Mouse (Mus musculus) midbrain, embryonic 16.5 days (tissue): ENCODE results near the gene Sept1. TPM values are rescaled to one million over a fixed set of nuclear protein-coding genes. Genes with fewer than 3 reads are reported as not detected.

Experiments
- ATAC-seq: fragments of 200-750 bp; cut with Nextera tagmentation; 2 replicates; pipeline ENCODE4 v1.8.0; 2017; ENCODE audit warnings: moderate TSS enrichment
- H3K27ac ChIP-seq: fragments of 300-500 bp; sonication (generic); 2 replicates; pipeline ENCODE4 v1.5.1; 2014; ENCODE audit warnings: mild to moderate bottlenecking, low read length, mixed read lengths
- H3K27me3 ChIP-seq: fragments of 300-500 bp; sonication (generic); 2 replicates; pipeline ENCODE4 v1.6.1; 2014; ENCODE audit warnings: low read depth, low read length, mixed read lengths; ENCODE audit not compliant: control insufficient read depth, insufficient read depth
- H3K36me3 ChIP-seq: fragments of 300-500 bp; sonication (generic); 2 replicates; pipeline ENCODE4 v1.6.1; 2014; ENCODE audit warnings: mild to moderate bottlenecking, low read length, moderate library complexity, mixed read lengths; ENCODE audit not compliant: control insufficient read depth, insufficient read depth
- H3K4me1 ChIP-seq: fragments of 300-500 bp; sonication (generic); 2 replicates; pipeline ENCODE4 v1.6.1; 2014; ENCODE audit warnings: mild to moderate bottlenecking, low read length, mixed read lengths; ENCODE audit not compliant: control insufficient read depth, insufficient read depth
- H3K4me2 ChIP-seq: fragments of 300-500 bp; sonication (generic); 2 replicates; pipeline ENCODE4 v1.6.1; 2014; ENCODE audit warnings: mild to moderate bottlenecking, low read length, mixed read lengths
- H3K4me3 ChIP-seq: fragments of 300-500 bp; sonication (generic); 2 replicates; pipeline ENCODE4 v1.5.1; 2014; ENCODE audit warnings: low read depth, mild to moderate bottlenecking, low read length, moderate library complexity, mixed read lengths
- H3K9ac ChIP-seq: fragments of 300-500 bp; sonication (generic); 2 replicates; pipeline ENCODE4 v1.6.1; 2014; ENCODE audit warnings: low read depth, low read length, mixed read lengths
- H3K9me3 ChIP-seq: fragments of 300-500 bp; sonication (generic); replicated peaks from 2 replicates; pipeline ENCODE4 v1.6.1; 2014; ENCODE audit warnings: mild to moderate bottlenecking, low read length, mixed read lengths; ENCODE audit not compliant: control insufficient read depth, poor library complexity, severe bottlenecking
- WGBS: fragments of 180-500 bp; shearing (Covaris S2); extraction: QIAGEN DNeasy Blood & Tissue Kit; methylation state at CpG from one replicate; pipeline ENCODE4 v1.1.7; 2014; 5-methylcytosine and 5-hydroxymethylcytosine counted together
- polyA plus RNA-seq: library from polyadenylated mRNA; unstranded; fragments of >200 nt; fragmentation: Nextera tagmentation; extraction: Ambion mirVana; gene quantifications from 2 replicates; pipeline ENCODE4 v1.2.1, GENCODE M21; 2015

The Sept1 gene
- polyA plus RNA-seq, 1 experiment from 2014 or later, result 15.5 TPM

GRCm38 (mm10) chr7:127216307-127216706 is 16.6 kb downstream of the Sept1 start:
- 90% methylated on average over 5 of the region's 5 CpGs for WGBS
- Histone ChIP-seq H3K9me3 (no peaks in the 10 kb centered on the region), H3K9ac (no peak overlapping the region), H3K4me1 (no peaks in the 10 kb centered on the region), H3K36me3 (no peaks in the 10 kb centered on the region), H3K4me2 (no peak overlapping the region), H3K4me3 (no peak overlapping the region), H3K27ac (no peak overlapping the region), H3K27me3 (no peaks in the 10 kb centered on the region)
- no peak for ATAC-seq

GRCm38 (mm10) chr7:127214981-127215871 is 17.7 kb downstream of the Sept1 start:
- 22% methylated on average over 33 of the region's 33 CpGs for WGBS
- Histone ChIP-seq H3K27me3 (no peaks in the 10 kb centered on the region), H3K9me3 (no peaks in the 10 kb centered on the region), H3K27ac (no peak overlapping the region), H3K4me3 (peak overlapping the region; percentile 19; the same call in 1 of the 2 replicates), H3K36me3 (no peaks in the 10 kb centered on the region), H3K4me2 (peak overlapping the region; percentile 43), H3K4me1 (no peaks in the 10 kb centered on the region), H3K9ac (peak overlapping the region; percentile 42; the same call in 1 of the 2 replicates)
- no peak for ATAC-seq

- Histone ChIP-seq H3K9ac (0 out of 2 replicates have a peak overlapping the region, but pooled peaks have one; percentile 7), H3K9me3 (no peaks in the 10 kb centered on the region), H3K4me2 (no peak overlapping the region; the same call in 1 of the 2 replicates), H3K27me3 (no peaks in the 10 kb centered on the region), H3K27ac (no peak overlapping the region), H3K36me3 (no peaks in the 10 kb centered on the region), H3K4me1 (peaks cover 1% of the 10 kb centered on the region), H3K4me3 (no peak overlapping the region)
- 27% methylated on average over 21 of the region's 21 CpGs for WGBS
- ATAC-seq, result no peak
Measured at GRCm38 (mm10) chr7:127214521-127214920, 18.4 kb downstream of the Sept1 start.

GRCm38 (mm10) chr7:127213930-127214329 is 19.0 kb downstream of the Sept1 start:
- Histone ChIP-seq H3K27ac (no peak overlapping the region), H3K36me3 (no peaks in the 10 kb centered on the region), H3K9me3 (no peaks in the 10 kb centered on the region), H3K4me3 (no peak overlapping the region), H3K9ac (no peak overlapping the region), H3K4me1 (peaks cover 3% of the 10 kb centered on the region), H3K27me3 (no peaks in the 10 kb centered on the region), H3K4me2 (no peak overlapping the region)
- WGBS, result 54% methylated on average over 12 of the region's 12 CpGs
- no peak for ATAC-seq

GRCm38 (mm10) chr7:127213485-127213884 is 19.4 kb downstream of the Sept1 start:
- no peak overlapping the region for H3K4me2 ChIP-seq
- H3K4me1 ChIP-seq, result peaks cover 3% of the 10 kb centered on the region
- H3K27me3 ChIP-seq, result no peaks in the 10 kb centered on the region
- no peak overlapping the region for H3K4me3 ChIP-seq
- 41% methylated on average over 7 of the region's 7 CpGs for WGBS
- H3K27ac ChIP-seq, result no peak overlapping the region
- H3K9ac ChIP-seq, result no peak overlapping the region
- no peaks in the 10 kb centered on the region for H3K36me3 ChIP-seq
- no peaks in the 10 kb centered on the region for H3K9me3 ChIP-seq
- no peak for ATAC-seq

- WGBS, result 92% methylated on average over 12 of the region's 12 CpGs
- Histone ChIP-seq H3K27me3 (no peaks in the 10 kb centered on the region), H3K4me1 (peaks cover 3% of the 10 kb centered on the region), H3K4me2 (no peak overlapping the region), H3K4me3 (no peak overlapping the region), H3K9me3 (no peaks in the 10 kb centered on the region), H3K9ac (no peak overlapping the region), H3K27ac (no peak overlapping the region), H3K36me3 (no peaks in the 10 kb centered on the region)
- no peak for ATAC-seq
Measured at GRCm38 (mm10) chr7:127212432-127213250, 20.3 kb downstream of the Sept1 start.

- no peak for ATAC-seq
- Histone ChIP-seq H3K4me3 (no peak overlapping the region), H3K27ac (no peak overlapping the region), H3K9ac (no peak overlapping the region), H3K4me1 (peaks cover 14% of the 10 kb centered on the region), H3K36me3 (no peaks in the 10 kb centered on the region), H3K9me3 (no peaks in the 10 kb centered on the region), H3K4me2 (no peak overlapping the region), H3K27me3 (no peaks in the 10 kb centered on the region)
- WGBS, result 77% methylated on average over 5 of the region's 5 CpGs
Measured at GRCm38 (mm10) chr7:127211014-127211745, 21.8 kb downstream of the Sept1 start.

- Histone ChIP-seq H3K36me3 (peaks cover 2% of the 10 kb centered on the region; the same call in 1 of the 2 replicates), H3K4me2 (no peak overlapping the region), H3K9ac (no peak overlapping the region), H3K9me3 (no peaks in the 10 kb centered on the region), H3K27me3 (no peaks in the 10 kb centered on the region), H3K4me3 (no peak overlapping the region), H3K27ac (no peak overlapping the region), H3K4me1 (peaks cover 22% of the 10 kb centered on the region)
- 96% methylated on average over 4 of the region's 4 CpGs for WGBS
- ATAC-seq, result no peak
Measured at GRCm38 (mm10) chr7:127210266-127210665, 22.7 kb downstream of the Sept1 start.
